Mouse (Mus musculus): Measurements from ENCODE around the gene Akr1a1. TPM values are rescaled to one million over a fixed set of nuclear protein-coding genes. Genes with fewer than 3 reads are reported as not detected.

The Akr1a1 gene
- polyA plus RNA-seq, 1 experiment from 2014 or later: 755 TPM

GRCm38 (mm10) chr4:116627722-116628662 lies 23.5 kb downstream of the Akr1a1 start, which contains the start of gene Nasp:
TSS of gene Nasp (minus strand) at chr4:116627941.
- H3K4me1 ChIP-seq (replicated peaks; ENCODE audit: control insufficient read depth, insufficient read depth): no peaks in the 10 kb centered on the region
- H3K9ac ChIP-seq (ENCODE audit: low read length): peak within 1 kb of the TSS; percentile 74
- no peaks in the 10 kb centered on the region for H3K27me3 ChIP-seq (ENCODE audit: control insufficient read depth, insufficient read depth, low read length)
- TF ChIP-seq EP300 (optimal IDR thresholded peaks at IDR 0.05): no peak
- TF ChIP-seq CTCF (IDR thresholded peaks at IDR 0.05; ENCODE audit: low read depth): no peak
- no peaks in the 10 kb centered on the region for H3K36me3 ChIP-seq (ENCODE audit: control insufficient read depth, insufficient read depth, low read length)
- 7% methylated on average over 23 of the region's 23 CpGs for WGBS
- peak within 1 kb of the TSS; percentile 82 for H3K4me3 ChIP-seq (ENCODE audit: low read depth, low read length)
- no peaks in the 10 kb centered on the region for H3K9me3 ChIP-seq (ENCODE audit: control insufficient read depth, low read length)
- peak within 1 kb of the TSS; percentile 93 for H3K27ac ChIP-seq (replicated peaks)
- DNase-seq (ENCODE audit: low spot score) (peak; percentile 81), ATAC-seq (ENCODE audit: low FRiP score, low TSS enrichment) (peak; percentile 93)
- H3K4me2 ChIP-seq (replicated peaks; ENCODE audit: low read depth): peak within 1 kb of the TSS; percentile 50

- peak; percentile 92 for DNase-seq (ENCODE audit: low spot score)
- peak overlapping the region; percentile 82 for H3K4me3 ChIP-seq (ENCODE audit: low read depth, low read length)
- peak overlapping the region; percentile 93 for H3K27ac ChIP-seq (replicated peaks)
- H3K9me3 ChIP-seq (ENCODE audit: control insufficient read depth, low read length): no peaks in the 10 kb centered on the region
- no peaks in the 10 kb centered on the region for H3K27me3 ChIP-seq (ENCODE audit: control insufficient read depth, insufficient read depth, low read length)
- peak overlapping the region; percentile 74 for H3K9ac ChIP-seq (ENCODE audit: low read length)
- TF ChIP-seq EP300 (optimal IDR thresholded peaks at IDR 0.05) (no peak), CTCF (IDR thresholded peaks at IDR 0.05; ENCODE audit: low read depth) (no peak)
- H3K36me3 ChIP-seq (ENCODE audit: control insufficient read depth, insufficient read depth, low read length): no peaks in the 10 kb centered on the region
- WGBS: under 1% methylated on average over 13 of the region's 13 CpGs
- H3K4me2 ChIP-seq (replicated peaks; ENCODE audit: low read depth): peak overlapping the region; percentile 50
- H3K4me1 ChIP-seq (replicated peaks; ENCODE audit: control insufficient read depth, insufficient read depth): no peaks in the 10 kb centered on the region
- ATAC-seq (ENCODE audit: low FRiP score, low TSS enrichment): peak; percentile 93
Observed at GRCm38 (mm10) chr4:116627359-116627716, 24.1 kb downstream of the Akr1a1 start.

- DNase-seq (ENCODE audit: low spot score) (peak; percentile 94), ATAC-seq (ENCODE audit: low FRiP score, low TSS enrichment) (peak; percentile 74)
- H3K4me2 ChIP-seq (replicated peaks; ENCODE audit: low read depth): peak overlapping the region; percentile 50
- H3K27me3 ChIP-seq (ENCODE audit: control insufficient read depth, insufficient read depth, low read length): no peaks in the 10 kb centered on the region
- H3K36me3 ChIP-seq (ENCODE audit: control insufficient read depth, insufficient read depth, low read length): no peaks in the 10 kb centered on the region
- H3K9me3 ChIP-seq (ENCODE audit: control insufficient read depth, low read length): no peaks in the 10 kb centered on the region
- peak; percentile 29; the same call in 1 of the 2 replicates for TF ChIP-seq CTCF (IDR thresholded peaks at IDR 0.05; ENCODE audit: low read depth)
- TF ChIP-seq EP300 (optimal IDR thresholded peaks at IDR 0.05): no peak
- peak overlapping the region; percentile 82 for H3K4me3 ChIP-seq (ENCODE audit: low read depth, low read length)
- peak overlapping the region; percentile 93 for H3K27ac ChIP-seq (replicated peaks)
- no peaks in the 10 kb centered on the region for H3K4me1 ChIP-seq (replicated peaks; ENCODE audit: control insufficient read depth, insufficient read depth)
- under 1% methylated on average over 46 of the region's 53 CpGs for WGBS
- peak overlapping the region; percentile 74 for H3K9ac ChIP-seq (ENCODE audit: low read length)
Observed at GRCm38 (mm10) chr4:116626658-116627358, 24.7 kb downstream of the Akr1a1 start.

GRCm38 (mm10) chr4:116624831-116625230 lies 26.6 kb downstream of the Akr1a1 start:
- H3K27ac ChIP-seq (replicated peaks): no peak overlapping the region
- TF ChIP-seq EP300 (optimal IDR thresholded peaks at IDR 0.05): no peak
- no peak for TF ChIP-seq CTCF (IDR thresholded peaks at IDR 0.05; ENCODE audit: low read depth)
- ATAC-seq (ENCODE audit: low FRiP score, low TSS enrichment): no peak
- 90% methylated on average over 4 of the region's 4 CpGs for WGBS
- H3K4me1 ChIP-seq (replicated peaks; ENCODE audit: control insufficient read depth, insufficient read depth): no peaks in the 10 kb centered on the region
- no peak overlapping the region for H3K9ac ChIP-seq (ENCODE audit: low read length)
- no peaks in the 10 kb centered on the region for H3K27me3 ChIP-seq (ENCODE audit: control insufficient read depth, insufficient read depth, low read length)
- H3K9me3 ChIP-seq (ENCODE audit: control insufficient read depth, low read length): no peaks in the 10 kb centered on the region
- no peak for DNase-seq (ENCODE audit: low spot score)
- H3K4me2 ChIP-seq (replicated peaks; ENCODE audit: low read depth): no peak overlapping the region
- H3K4me3 ChIP-seq (ENCODE audit: low read depth, low read length): no peak overlapping the region
- 0 out of 2 replicates have a peak, but pooled peaks cover 4% of the 10 kb centered on the region for H3K36me3 ChIP-seq (ENCODE audit: control insufficient read depth, insufficient read depth, low read length)

GRCm38 (mm10) chr4:116615237-116615636 lies 36.2 kb downstream of the Akr1a1 start:
- ATAC-seq (ENCODE audit: low FRiP score, low TSS enrichment) (no peak), DNase-seq (ENCODE audit: low spot score) (no peak)
- no peak overlapping the region for H3K27ac ChIP-seq (replicated peaks)
- no peaks in the 10 kb centered on the region for H3K27me3 ChIP-seq (ENCODE audit: control insufficient read depth, insufficient read depth, low read length)
- no peak overlapping the region for H3K4me3 ChIP-seq (ENCODE audit: low read depth, low read length)
- no peaks in the 10 kb centered on the region for H3K9me3 ChIP-seq (ENCODE audit: control insufficient read depth, low read length)
- no peak for TF ChIP-seq EP300 (optimal IDR thresholded peaks at IDR 0.05)
- no peak for TF ChIP-seq CTCF (IDR thresholded peaks at IDR 0.05; ENCODE audit: low read depth)
- H3K4me1 ChIP-seq (replicated peaks; ENCODE audit: control insufficient read depth, insufficient read depth): no peaks in the 10 kb centered on the region
- H3K4me2 ChIP-seq (replicated peaks; ENCODE audit: low read depth): no peak overlapping the region
- peaks cover 6% of the 10 kb centered on the region for H3K36me3 ChIP-seq (ENCODE audit: control insufficient read depth, insufficient read depth, low read length)
- H3K9ac ChIP-seq (ENCODE audit: low read length): no peak overlapping the region
- WGBS: 95% methylated on average over 2 of the region's 2 CpGs

All from stomach, postnatal 0 days (tissue).